Mouse (Mus musculus): ENCODE results near the gene Psmd2. TPM values are rescaled to one million over a fixed set of nuclear protein-coding genes. Genes with fewer than 3 reads are reported as not detected.

Psmd2 gene
- 427 and 504 TPM in 2 replicates for polyA plus RNA-seq (2014; fragmentation: Nextera tagmentation; extraction: Ambion mirVana)

DNA sequence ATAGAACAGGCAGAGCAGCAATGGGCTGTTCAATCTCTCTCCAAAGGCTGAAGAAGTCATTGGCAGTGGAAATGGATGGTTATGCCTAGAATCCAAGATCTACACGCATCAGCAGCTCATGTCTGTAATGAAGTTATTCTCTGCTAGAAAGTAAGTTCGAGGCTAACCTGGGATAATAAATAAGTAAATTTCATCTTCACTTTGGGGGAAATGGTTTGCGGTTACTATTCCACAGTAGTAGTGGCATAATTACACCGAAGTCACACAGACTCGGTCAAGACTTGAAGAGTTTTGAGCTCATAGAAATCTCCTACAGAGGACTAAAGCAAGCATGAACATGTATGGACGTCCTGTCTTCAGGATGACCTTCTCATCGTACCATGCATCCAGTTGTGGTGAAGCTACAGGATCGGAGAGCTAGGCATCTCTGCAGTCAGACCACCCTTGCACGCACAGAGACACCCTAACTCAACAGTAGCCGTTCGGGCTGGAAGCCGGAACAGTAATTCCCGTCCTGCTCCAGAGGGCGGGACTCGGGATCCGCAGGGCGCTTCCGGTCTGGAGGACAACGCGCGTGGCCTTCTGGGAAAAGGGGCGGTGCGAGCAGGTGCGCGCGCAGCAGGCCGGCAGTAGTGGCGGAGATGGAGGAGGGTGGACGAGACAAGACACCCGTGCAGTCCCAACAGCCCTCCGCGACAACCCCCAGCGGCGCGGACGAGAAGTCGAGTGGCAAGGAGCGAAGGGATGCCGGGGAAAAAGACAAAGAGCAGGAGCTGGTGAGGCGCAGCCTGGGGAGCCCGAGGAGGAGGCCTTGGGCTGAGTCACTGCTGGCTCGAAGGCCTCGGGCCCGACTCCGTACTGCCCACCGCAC lies at the start of gene Psmd2:
Gene Psmd2, plus strand, starts transcription at position 577 of the 871 bp plus-strand sequence.
- H3K4me1 ChIP-seq (replicated peaks; ENCODE audit: control insufficient read depth, insufficient read depth, low read length) = no peaks in the 10 kb centered on the region
- ATAC-seq (ENCODE audit: low FRiP score) (peak; percentile 98), DNase-seq (ENCODE audit: low spot score) (peak; percentile 98)
- H3K27ac ChIP-seq (ENCODE audit: low read depth, low read length) = peak within 1 kb of the TSS; percentile 63
- H3K4me2 ChIP-seq (replicated peaks; ENCODE audit: low read depth, low read length) = peak within 1 kb of the TSS; percentile 81
- 2% methylated on average over 45 of the region's 46 CpGs for WGBS
- no peaks in the 10 kb centered on the region for H3K27me3 ChIP-seq (ENCODE audit: control insufficient read depth, insufficient read depth, low read length)
- peak within 1 kb of the TSS; percentile 80 for H3K9ac ChIP-seq (ENCODE audit: low read depth, low read length)
- H3K9me3 ChIP-seq (ENCODE audit: control insufficient read depth, low read length) = no peaks in the 10 kb centered on the region
- no peaks in the 10 kb centered on the region for H3K36me3 ChIP-seq (ENCODE audit: control insufficient read depth, insufficient read depth, low read length)
- peak within 1 kb of the TSS; percentile 72 for H3K4me3 ChIP-seq (ENCODE audit: low read depth, low read length)

DNA sequence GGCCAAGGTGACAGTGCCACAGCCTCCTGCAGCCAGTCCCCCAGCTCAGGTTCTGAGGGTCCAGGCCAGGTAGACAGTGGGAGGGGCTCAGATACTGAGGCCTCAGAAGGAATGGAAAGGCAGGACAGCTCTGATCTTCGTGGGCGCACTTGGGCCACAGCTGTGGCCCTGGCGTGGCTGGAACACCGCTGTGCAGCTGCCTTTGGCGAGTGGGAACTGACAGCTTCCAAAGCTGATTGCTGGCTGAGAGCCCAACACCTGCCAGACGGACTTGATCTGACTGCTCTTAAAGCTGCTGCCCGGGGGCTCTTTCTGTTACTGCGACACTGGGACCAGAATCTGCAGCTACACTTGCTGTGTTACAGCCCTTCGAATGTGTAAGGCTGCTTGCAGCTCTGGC lies 46.7 kb upstream of the Psmd2 start:
- H3K27ac ChIP-seq (ENCODE audit: low read depth, low read length) = no peak overlapping the region
- no peak for DNase-seq (ENCODE audit: low spot score)
- no peaks in the 10 kb centered on the region for H3K27me3 ChIP-seq (ENCODE audit: control insufficient read depth, insufficient read depth, low read length)
- WGBS = 83% methylated on average over 9 of the region's 9 CpGs
- no peaks in the 10 kb centered on the region for H3K4me1 ChIP-seq (replicated peaks; ENCODE audit: control insufficient read depth, insufficient read depth, low read length)
- H3K9ac ChIP-seq (ENCODE audit: low read depth, low read length) = no peak overlapping the region
- no peak overlapping the region for H3K4me3 ChIP-seq (ENCODE audit: low read depth, low read length)
- H3K36me3 ChIP-seq (ENCODE audit: control insufficient read depth, insufficient read depth, low read length) = peaks cover 13% of the 10 kb centered on the region
- H3K9me3 ChIP-seq (ENCODE audit: control insufficient read depth, low read length) = no peaks in the 10 kb centered on the region
- ATAC-seq (ENCODE audit: low FRiP score) = no peak
- H3K4me2 ChIP-seq (replicated peaks; ENCODE audit: low read depth, low read length) = no peak overlapping the region

DNA sequence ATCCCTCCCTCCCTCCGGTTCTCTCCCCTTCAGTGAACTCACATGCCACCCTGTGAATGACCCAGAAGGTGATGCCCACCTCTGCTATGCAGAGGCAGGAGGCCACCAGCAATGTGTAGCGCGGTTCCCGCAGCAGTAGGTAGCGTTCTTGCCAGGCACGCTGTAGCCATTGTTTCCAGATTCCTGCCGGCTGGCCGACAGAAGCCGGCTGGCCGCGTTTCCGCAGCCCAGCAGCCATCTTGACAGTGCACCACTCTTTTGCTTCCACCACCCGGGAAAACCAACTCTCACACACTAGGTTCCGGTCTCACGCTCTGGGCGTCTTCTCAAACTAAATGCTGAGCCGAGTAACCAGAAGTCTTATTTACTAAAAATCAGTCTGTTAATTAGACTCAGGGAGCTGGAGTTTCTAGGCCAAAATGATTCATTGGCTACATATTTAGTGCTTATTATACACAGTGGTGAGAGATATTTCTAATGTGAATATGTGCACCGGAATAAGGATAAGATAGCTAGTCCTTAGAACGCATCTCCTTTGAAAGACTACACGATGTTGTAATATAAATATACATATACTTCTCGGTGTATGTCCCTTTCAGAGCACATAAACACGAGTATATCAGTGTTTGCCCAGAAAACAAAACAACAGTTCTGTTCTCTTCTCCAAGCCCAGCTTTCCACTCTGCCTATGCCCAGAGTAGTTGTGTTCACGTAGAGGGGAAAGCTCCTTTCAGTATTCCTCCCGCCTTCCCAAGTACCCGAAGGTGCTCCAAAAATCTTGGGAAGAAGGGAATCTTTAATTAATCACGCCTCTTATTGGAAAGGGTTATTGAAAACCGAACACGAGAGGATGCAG lies 40.7 kb upstream of the Psmd2 start:
- WGBS = under 1% methylated on average over 28 of the region's 28 CpGs
- no peaks in the 10 kb centered on the region for H3K9me3 ChIP-seq (ENCODE audit: control insufficient read depth, low read length)
- H3K27me3 ChIP-seq (ENCODE audit: control insufficient read depth, insufficient read depth, low read length) = no peaks in the 10 kb centered on the region
- H3K36me3 ChIP-seq (ENCODE audit: control insufficient read depth, insufficient read depth, low read length) = peaks cover 8% of the 10 kb centered on the region
- H3K4me3 ChIP-seq (ENCODE audit: low read depth, low read length) = peak overlapping the region; percentile 80
- ATAC-seq (ENCODE audit: low FRiP score) = peak; percentile 69
- H3K4me2 ChIP-seq (replicated peaks; ENCODE audit: low read depth, low read length) = peak overlapping the region; percentile 73
- DNase-seq (ENCODE audit: low spot score) = peak; percentile 88
- peak overlapping the region; percentile 95 for H3K9ac ChIP-seq (ENCODE audit: low read depth, low read length)
- H3K27ac ChIP-seq (ENCODE audit: low read depth, low read length) = peak overlapping the region; percentile 82
- no peaks in the 10 kb centered on the region for H3K4me1 ChIP-seq (replicated peaks; ENCODE audit: control insufficient read depth, insufficient read depth, low read length)

DNA sequence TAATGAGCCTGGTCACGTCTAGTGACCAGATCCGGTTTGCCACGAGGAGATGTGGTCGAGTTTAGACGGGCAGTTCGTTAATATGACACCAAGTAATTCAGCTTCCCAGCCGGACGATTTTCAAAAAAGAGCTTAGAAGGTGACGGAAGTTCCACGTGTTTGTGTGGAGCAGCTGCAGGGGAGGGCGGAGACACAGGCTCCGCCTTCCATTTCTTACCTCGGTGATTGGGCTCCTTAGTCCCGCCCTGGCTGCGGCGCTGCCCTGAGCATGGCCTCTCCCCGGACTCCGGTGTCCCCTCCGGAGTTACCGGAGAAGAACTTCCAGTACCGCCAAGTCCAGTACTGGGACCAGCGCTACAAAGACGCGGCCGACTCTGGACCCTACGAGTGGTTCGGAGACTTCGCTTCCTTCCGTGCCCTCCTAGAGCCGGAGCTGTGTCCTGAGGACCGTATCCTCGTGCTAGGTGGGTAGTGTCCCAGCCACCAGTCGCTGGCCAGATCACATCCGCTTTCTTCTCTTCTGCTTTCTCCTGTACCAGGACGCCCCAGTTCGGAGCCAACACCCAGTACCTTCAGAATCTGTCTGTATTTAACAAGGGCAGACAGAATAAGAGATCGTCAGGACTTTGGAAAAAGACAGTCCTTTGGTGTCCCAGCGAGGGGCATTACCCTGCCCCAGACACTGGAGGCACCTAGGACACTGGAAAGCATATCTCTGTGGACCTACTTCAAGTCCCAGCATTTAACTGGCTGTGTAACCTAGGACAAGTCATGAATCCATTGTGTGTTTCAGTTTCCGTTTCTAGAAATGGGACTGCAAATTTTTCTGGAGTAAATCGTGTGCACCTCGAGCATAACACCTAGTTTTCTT lies 39.9 kb upstream of the Psmd2 start, which contains the start of the genes Eef1akmt4, Gm49333 and Alg3:
Gene Eef1akmt4, plus strand, starts transcription at position 237 of the 871 bp plus-strand sequence.
Gene Gm49333, plus strand, starts transcription at position 254 of the 871 bp plus-strand sequence.
Gene Alg3, minus strand, starts transcription at position 379 of the 871 bp plus-strand sequence.
- peak within 1 kb of the TSS; percentile 73 for H3K4me2 ChIP-seq (replicated peaks; ENCODE audit: low read depth, low read length)
- peaks cover 3% of the 10 kb centered on the region; the same call in 1 of the 2 replicates for H3K36me3 ChIP-seq (ENCODE audit: control insufficient read depth, insufficient read depth, low read length)
- peak; percentile 91 for DNase-seq (ENCODE audit: low spot score)
- peak within 1 kb of the TSS; percentile 82 for H3K27ac ChIP-seq (ENCODE audit: low read depth, low read length)
- H3K9ac ChIP-seq (ENCODE audit: low read depth, low read length) = peak within 1 kb of the TSS; percentile 95
- no peaks in the 10 kb centered on the region for H3K27me3 ChIP-seq (ENCODE audit: control insufficient read depth, insufficient read depth, low read length)
- peak; percentile 94 for ATAC-seq (ENCODE audit: low FRiP score)
- peak within 1 kb of the TSS; percentile 80 for H3K4me3 ChIP-seq (ENCODE audit: low read depth, low read length)
- 3% methylated on average over 41 of the region's 41 CpGs for WGBS
- no peaks in the 10 kb centered on the region for H3K4me1 ChIP-seq (replicated peaks; ENCODE audit: control insufficient read depth, insufficient read depth, low read length)
- H3K9me3 ChIP-seq (ENCODE audit: control insufficient read depth, low read length) = no peaks in the 10 kb centered on the region

DNA sequence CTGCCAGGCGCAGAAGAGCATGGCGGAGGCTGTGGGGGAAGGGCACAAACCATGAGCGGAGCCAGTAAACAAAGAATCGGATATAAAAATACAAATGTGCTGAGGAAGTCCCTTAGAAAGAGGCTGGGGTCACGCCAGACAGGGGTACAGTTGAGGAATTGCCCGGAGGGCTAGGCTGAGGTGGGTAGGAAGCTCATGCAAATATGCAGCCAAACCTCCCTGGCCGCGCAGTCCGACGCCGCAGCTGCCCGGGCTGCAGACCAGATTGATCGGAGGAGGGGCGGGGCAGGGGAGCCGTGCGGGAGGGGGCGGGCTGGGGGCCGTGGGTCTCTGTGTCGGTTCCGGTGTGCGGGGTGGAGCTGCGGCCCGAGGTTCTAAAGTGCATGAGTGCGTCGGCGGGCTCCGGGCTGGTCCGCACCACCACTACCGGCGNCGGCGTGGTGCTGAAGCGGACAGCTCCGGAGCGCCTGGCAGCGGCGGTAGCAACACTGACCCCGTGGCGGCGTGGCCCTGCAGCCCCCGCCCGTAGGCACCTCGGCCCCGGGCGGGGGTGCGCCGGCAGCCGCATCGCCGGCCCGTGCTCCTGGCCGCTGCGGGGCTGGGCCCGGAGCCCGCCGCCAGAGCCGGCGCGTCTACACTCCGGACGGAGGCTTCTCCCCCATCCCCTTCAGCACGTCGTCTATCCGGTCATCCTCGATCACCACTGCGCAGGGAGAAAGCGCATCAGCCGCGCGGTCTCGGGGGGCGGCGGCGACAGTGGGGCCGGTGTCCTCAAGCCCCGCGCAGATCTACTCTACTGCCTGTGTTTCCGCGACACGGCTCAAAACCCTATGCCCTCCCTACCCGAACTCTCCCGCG lies 31.7 kb upstream of the Psmd2 start:
- 2% methylated on average over 70 of the region's 83 CpGs for WGBS
- H3K9ac ChIP-seq (ENCODE audit: low read depth, low read length) = peak overlapping the region; percentile 86
- peaks cover 9% of the 10 kb centered on the region; the same call in 1 of the 2 replicates for H3K4me1 ChIP-seq (replicated peaks; ENCODE audit: control insufficient read depth, insufficient read depth, low read length)
- no peaks in the 10 kb centered on the region; the same call in 1 of the 2 replicates for H3K27me3 ChIP-seq (ENCODE audit: control insufficient read depth, insufficient read depth, low read length)
- ATAC-seq (ENCODE audit: low FRiP score) = peak; percentile 43
- H3K9me3 ChIP-seq (ENCODE audit: control insufficient read depth, low read length) = no peaks in the 10 kb centered on the region
- H3K27ac ChIP-seq (ENCODE audit: low read depth, low read length) = peak overlapping the region; percentile 91
- H3K4me3 ChIP-seq (ENCODE audit: low read depth, low read length) = peak overlapping the region; percentile 74
- no peaks in the 10 kb centered on the region for H3K36me3 ChIP-seq (ENCODE audit: control insufficient read depth, insufficient read depth, low read length)
- DNase-seq (ENCODE audit: low spot score) = peak; percentile 66
- H3K4me2 ChIP-seq (replicated peaks; ENCODE audit: low read depth, low read length) = peak overlapping the region; percentile 98

DNA sequence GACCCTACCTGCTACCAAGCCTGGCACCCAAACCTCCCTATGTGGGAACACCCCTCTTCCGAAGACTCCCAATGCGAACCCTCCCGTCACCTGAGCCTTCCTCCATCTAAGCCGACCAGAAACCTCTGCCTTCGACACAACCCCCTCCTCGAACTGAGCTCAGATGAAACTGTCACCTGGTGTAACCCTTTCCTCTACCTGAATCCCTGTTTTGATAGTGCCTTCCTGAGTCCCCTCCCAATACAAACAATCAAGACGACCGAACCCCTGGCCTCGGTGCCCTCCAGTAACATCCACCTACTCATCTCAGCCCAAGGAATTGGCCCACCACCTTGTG lies 31.1 kb upstream of the Psmd2 start:
- Histone ChIP-seq H3K27ac (ENCODE audit: low read depth, low read length) (peak overlapping the region; percentile 91), H3K4me3 (ENCODE audit: low read depth, low read length) (peak overlapping the region; percentile 74), H3K9me3 (ENCODE audit: control insufficient read depth, low read length) (no peaks in the 10 kb centered on the region), H3K36me3 (ENCODE audit: control insufficient read depth, insufficient read depth, low read length) (no peaks in the 10 kb centered on the region), H3K4me1 (replicated peaks; ENCODE audit: control insufficient read depth, insufficient read depth, low read length) (peaks cover 9% of the 10 kb centered on the region; the same call in 1 of the 2 replicates), H3K4me2 (replicated peaks; ENCODE audit: low read depth, low read length) (peak overlapping the region; percentile 98), H3K9ac (ENCODE audit: low read depth, low read length) (peak overlapping the region; percentile 86), H3K27me3 (ENCODE audit: control insufficient read depth, insufficient read depth, low read length) (no peaks in the 10 kb centered on the region; the same call in 1 of the 2 replicates)
- ATAC-seq (ENCODE audit: low FRiP score) (peak; percentile 14; the same call in 1 of the 2 replicates), DNase-seq (ENCODE audit: low spot score) (peak; percentile 49)
- WGBS = 0% methylated on average over 9 of the region's 9 CpGs

DNA sequence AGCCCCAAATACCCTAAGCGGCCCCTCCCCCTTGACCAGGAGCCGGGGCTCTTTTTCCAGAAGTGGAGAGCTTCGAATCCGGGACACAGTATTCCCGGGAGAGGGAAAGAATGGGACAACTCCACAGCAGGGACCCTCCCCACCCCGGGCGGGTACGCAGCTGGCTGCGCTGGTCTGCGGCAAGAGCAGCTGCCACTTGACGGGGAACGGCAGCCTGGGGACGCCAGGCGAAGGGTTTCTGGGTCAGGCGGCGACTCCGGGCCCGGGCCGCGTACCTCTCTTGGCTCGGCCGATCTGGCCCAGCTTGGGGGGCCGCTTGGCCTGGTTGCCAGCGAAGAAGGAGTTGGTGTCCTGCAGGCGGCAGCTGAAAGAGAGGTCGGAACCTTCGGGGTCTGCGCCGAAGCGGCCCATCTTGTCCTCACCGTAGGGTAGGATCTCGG lies 30.7 kb upstream of the Psmd2 start:
- no peaks in the 10 kb centered on the region for H3K36me3 ChIP-seq (ENCODE audit: control insufficient read depth, insufficient read depth, low read length)
- DNase-seq (ENCODE audit: low spot score) (peak; percentile 72), ATAC-seq (ENCODE audit: low FRiP score) (peak; percentile 52)
- H3K4me2 ChIP-seq (replicated peaks; ENCODE audit: low read depth, low read length) = peak overlapping the region; percentile 98
- H3K4me3 ChIP-seq (ENCODE audit: low read depth, low read length) = peak overlapping the region; percentile 74
- WGBS = 0% methylated on average over 28 of the region's 32 CpGs
- peak overlapping the region; percentile 86 for H3K9ac ChIP-seq (ENCODE audit: low read depth, low read length)
- peaks cover 9% of the 10 kb centered on the region; the same call in 1 of the 2 replicates for H3K4me1 ChIP-seq (replicated peaks; ENCODE audit: control insufficient read depth, insufficient read depth, low read length)
- H3K9me3 ChIP-seq (ENCODE audit: control insufficient read depth, low read length) = no peaks in the 10 kb centered on the region
- H3K27me3 ChIP-seq (ENCODE audit: control insufficient read depth, insufficient read depth, low read length) = no peaks in the 10 kb centered on the region; the same call in 1 of the 2 replicates
- peak overlapping the region; percentile 91 for H3K27ac ChIP-seq (ENCODE audit: low read depth, low read length)

All from hindbrain, embryonic 11.5 days (tissue).